Mouse (Mus musculus): ENCODE data around the gene Cyb5r3. TPM values are rescaled to one million over a fixed set of nuclear protein-coding genes. Genes with fewer than 3 reads are reported as not detected.

Cyb5r3 gene
- total and polyA plus RNA-seq, 3 experiments: 22.6 to 67.0 TPM; not detected in 1

GRCm38 (mm10) chr15:83156929-83157666, 15.3 kb downstream of the Cyb5r3 start:
- TF ChIP-seq MYC (IDR thresholded peaks at IDR 0.05; ENCODE audit: low read depth, low read length) (no peak), BHLHE40 (IDR thresholded peaks at IDR 0.05; ENCODE audit: borderline replicate concordance, low read depth, low read length) (no peak), EP300 (IDR thresholded peaks at IDR 0.05; ENCODE audit: low read depth in 1 of 2, low read length in 2 of 2) (no peak), CTCF (IDR thresholded peaks at IDR 0.05 in 2 of 3, conservative IDR thresholded peaks at IDR 0.05 in 1 of 3; ENCODE audit: control insufficient read depth in 1 of 3, insufficient read depth in 1 of 3, low read depth in 2 of 3, low read length in 3 of 3, poor library complexity in 1 of 3, severe bottlenecking in 1 of 3) (peak; percentile 82 to 90 (median 82)), MAX (IDR thresholded peaks at IDR 0.05; ENCODE audit: low read length) (no peak), MAFK (IDR thresholded peaks at IDR 0.05; ENCODE audit: borderline replicate concordance, low read depth, low read length) (no peak), ZC3H11A (IDR thresholded peaks at IDR 0.05; ENCODE audit: low read depth, low read length) (no peak; the same call in 1 of the 2 replicates), ELF1 (IDR thresholded peaks at IDR 0.05; ENCODE audit: low read depth, low read length) (no peak), GATA1 (IDR thresholded peaks at IDR 0.05; ENCODE audit: low read depth, low read length) (no peak), HCFC1 (IDR thresholded peaks at IDR 0.05; ENCODE audit: low read depth, low read length) (no peak), SMC3 (IDR thresholded peaks at IDR 0.05; ENCODE audit: low read depth, low read length) (peak; percentile 94), ZNF384 (IDR thresholded peaks at IDR 0.05; ENCODE audit: low read depth, low read length) (no peak), RAD21 (IDR thresholded peaks at IDR 0.05; ENCODE audit: low read depth, low read length) (peak; percentile 72)
- Histone ChIP-seq H3K27ac (ENCODE audit: control insufficient read depth, low read depth, low read length) (no peak overlapping the region), H3K4me3 (ENCODE audit: control insufficient read depth in 1 of 2, insufficient read depth in 1 of 2, low read depth in 2 of 2, low read length in 2 of 2) (no peak overlapping the region), H3K9ac (ENCODE audit: control insufficient read depth, low read depth, low read length, poor library complexity, severe bottlenecking) (no peak overlapping the region), H3K9me3 (replicated peaks; ENCODE audit: insufficient read depth, low read length) (no peaks in the 10 kb centered on the region), H3K27me3 (ENCODE audit: control insufficient read depth in 1 of 2, insufficient read depth in 2 of 2, low read length in 2 of 2) (no peaks in the 10 kb centered on the region), H3K79me2 (ENCODE audit: control insufficient read depth, insufficient read depth, low read length, poor library complexity) (no peaks in the 10 kb centered on the region), H3K4me1 (ENCODE audit: control insufficient read depth in 1 of 2, insufficient read depth in 2 of 2, low read length in 2 of 2) (no peaks in the 10 kb centered on the region), H3K36me3 (ENCODE audit: control insufficient read depth in 1 of 2, insufficient read depth in 2 of 2, low read length in 2 of 2) (no peaks in the 10 kb centered on the region)
- DNase-seq (ENCODE audit: low read depth, low spot score): peak; percentile 55

- H3K79me2 ChIP-seq (ENCODE audit: control insufficient read depth, insufficient read depth, low read length, poor library complexity): no peaks in the 10 kb centered on the region
- H3K27me3 ChIP-seq (ENCODE audit: control insufficient read depth in 1 of 2, insufficient read depth in 2 of 2, low read length in 2 of 2): no peaks in the 10 kb centered on the region
- H3K9ac ChIP-seq (ENCODE audit: control insufficient read depth, low read depth, low read length, poor library complexity, severe bottlenecking): no peak overlapping the region
- H3K4me1 ChIP-seq (ENCODE audit: control insufficient read depth in 1 of 2, insufficient read depth in 2 of 2, low read length in 2 of 2): no peaks in the 10 kb centered on the region
- no peaks in the 10 kb centered on the region for H3K9me3 ChIP-seq (replicated peaks; ENCODE audit: insufficient read depth, low read length)
- no peak for DNase-seq (ENCODE audit: low read depth, low spot score)
- H3K27ac ChIP-seq (ENCODE audit: control insufficient read depth, low read depth, low read length): no peak overlapping the region
- no peak for TF ChIP-seq MAZ (IDR thresholded peaks at IDR 0.05; ENCODE audit: low read depth, low read length)
- TF ChIP-seq KAT2A (conservative IDR thresholded peaks at IDR 0.05; ENCODE audit: low read depth, low read length): no peak
- TF ChIP-seq JUND (IDR thresholded peaks at IDR 0.05; ENCODE audit: low read depth, low read length): no peak
- no peak for TF ChIP-seq BHLHE40 (IDR thresholded peaks at IDR 0.05; ENCODE audit: borderline replicate concordance, low read depth, low read length)
- TF ChIP-seq NRF1 (IDR thresholded peaks at IDR 0.05; ENCODE audit: insufficient read depth, low read depth, low read length, poor library complexity, severe bottlenecking): no peak
- TF ChIP-seq TAL1 (IDR thresholded peaks at IDR 0.05; ENCODE audit: low read length): no peak
- TF ChIP-seq UBTF (IDR thresholded peaks at IDR 0.05; ENCODE audit: borderline replicate concordance, insufficient read depth, low read depth, low read length): no peak
- TF ChIP-seq ZC3H11A (IDR thresholded peaks at IDR 0.05; ENCODE audit: low read depth, low read length): no peak
- no peak for TF ChIP-seq EP300 (IDR thresholded peaks at IDR 0.05; ENCODE audit: low read depth in 1 of 2, low read length in 2 of 2)
- no peak for TF ChIP-seq TBP (IDR thresholded peaks at IDR 0.05; ENCODE audit: low read depth, low read length)
- TF ChIP-seq SMC3 (IDR thresholded peaks at IDR 0.05; ENCODE audit: low read depth, low read length): no peak
- TF ChIP-seq ZNF384 (IDR thresholded peaks at IDR 0.05; ENCODE audit: low read depth, low read length): no peak
- TF ChIP-seq RAD21 (IDR thresholded peaks at IDR 0.05; ENCODE audit: low read depth, low read length): no peak
- TF ChIP-seq MEF2A (IDR thresholded peaks at IDR 0.05; ENCODE audit: extremely low read depth, insufficient replicate concordance, low read depth, low read length, poor library complexity, severe bottlenecking): no peak
- no peak for TF ChIP-seq MAX (IDR thresholded peaks at IDR 0.05; ENCODE audit: low read length)
- no peak for TF ChIP-seq GATA1 (IDR thresholded peaks at IDR 0.05; ENCODE audit: low read depth, low read length)
- no peak for TF ChIP-seq MYB (IDR thresholded peaks at IDR 0.05; ENCODE audit: low read depth, low read length)
- TF ChIP-seq RCOR1 (IDR thresholded peaks at IDR 0.05; ENCODE audit: low read depth, low read length): no peak
- no peaks in the 10 kb centered on the region for H3K36me3 ChIP-seq (ENCODE audit: control insufficient read depth in 1 of 2, insufficient read depth in 2 of 2, low read length in 2 of 2)
- no peak overlapping the region for H3K4me3 ChIP-seq (ENCODE audit: control insufficient read depth in 1 of 2, insufficient read depth in 1 of 2, low read depth in 2 of 2, low read length in 2 of 2)
These were observed 16.5 kb downstream of the Cyb5r3 start for GRCm38 (mm10) chr15:83155672-83156419.
